Mouse (Mus musculus) midbrain, embryonic 12.5 days (tissue): ENCODE data around the gene Tmem161a. TPM values are rescaled to one million over a fixed set of nuclear protein-coding genes. Genes with fewer than 3 reads are reported as not detected.

Experiments
- ATAC-seq: fragments of 200-750 bp; cut with Nextera tagmentation; 2 replicates; pipeline ENCODE4 v1.8.0; 2017; ENCODE audit warnings: low read depth, moderate TSS enrichment, moderate library complexity; ENCODE audit not compliant: low FRiP score
- H3K27ac ChIP-seq: fragments of 300-500 bp; sonication (generic); replicated peaks from 2 replicates; pipeline ENCODE4 v1.5.1; 2016; ENCODE audit warnings: mild to moderate bottlenecking
- H3K27me3 ChIP-seq: fragments of 300-500 bp; sonication (generic); 2 replicates; pipeline ENCODE4 v1.6.1; 2016; ENCODE audit warnings: mild to moderate bottlenecking
- H3K36me3 ChIP-seq: fragments of 300-500 bp; sonication (generic); 2 replicates; pipeline ENCODE4 v1.6.1; 2016
- H3K4me1 ChIP-seq: fragments of 300-500 bp; sonication (generic); 2 replicates; pipeline ENCODE4 v1.6.1; 2016
- H3K4me2 ChIP-seq: fragments of 300-500 bp; sonication (generic); replicated peaks from 2 replicates; pipeline ENCODE4 v1.6.1; 2016; ENCODE audit warnings: mild to moderate bottlenecking, moderate library complexity
- H3K4me3 ChIP-seq: fragments of 300-500 bp; sonication (generic); 2 replicates; pipeline ENCODE4 v1.5.1; 2016; ENCODE audit warnings: mild to moderate bottlenecking
- H3K9ac ChIP-seq: fragments of 300-500 bp; sonication (generic); replicated peaks from 2 replicates; pipeline ENCODE4 v1.6.1; 2016; ENCODE audit warnings: mild to moderate bottlenecking, moderate library complexity
- H3K9me3 ChIP-seq: fragments of 300-500 bp; sonication (generic); 2 replicates; pipeline ENCODE4 v1.6.1; 2016; ENCODE audit warnings: mild to moderate bottlenecking
- WGBS: fragments of 180-500 bp; shearing (Covaris S2); methylation state at CpG from one replicate; pipeline ENCODE4 v1.1.7; 2016; 5-methylcytosine and 5-hydroxymethylcytosine counted together
- polyA plus RNA-seq: library from polyadenylated mRNA; unstranded; fragments of >200 nt; fragmentation: Nextera tagmentation; extraction: Ambion mirVana; gene quantifications from 2 replicates; pipeline ENCODE4 v1.2.1, GENCODE M21; 2016

Tmem161a gene
- polyA plus RNA-seq, 1 experiment from 2014 or later, result 47.6 TPM

DNA sequence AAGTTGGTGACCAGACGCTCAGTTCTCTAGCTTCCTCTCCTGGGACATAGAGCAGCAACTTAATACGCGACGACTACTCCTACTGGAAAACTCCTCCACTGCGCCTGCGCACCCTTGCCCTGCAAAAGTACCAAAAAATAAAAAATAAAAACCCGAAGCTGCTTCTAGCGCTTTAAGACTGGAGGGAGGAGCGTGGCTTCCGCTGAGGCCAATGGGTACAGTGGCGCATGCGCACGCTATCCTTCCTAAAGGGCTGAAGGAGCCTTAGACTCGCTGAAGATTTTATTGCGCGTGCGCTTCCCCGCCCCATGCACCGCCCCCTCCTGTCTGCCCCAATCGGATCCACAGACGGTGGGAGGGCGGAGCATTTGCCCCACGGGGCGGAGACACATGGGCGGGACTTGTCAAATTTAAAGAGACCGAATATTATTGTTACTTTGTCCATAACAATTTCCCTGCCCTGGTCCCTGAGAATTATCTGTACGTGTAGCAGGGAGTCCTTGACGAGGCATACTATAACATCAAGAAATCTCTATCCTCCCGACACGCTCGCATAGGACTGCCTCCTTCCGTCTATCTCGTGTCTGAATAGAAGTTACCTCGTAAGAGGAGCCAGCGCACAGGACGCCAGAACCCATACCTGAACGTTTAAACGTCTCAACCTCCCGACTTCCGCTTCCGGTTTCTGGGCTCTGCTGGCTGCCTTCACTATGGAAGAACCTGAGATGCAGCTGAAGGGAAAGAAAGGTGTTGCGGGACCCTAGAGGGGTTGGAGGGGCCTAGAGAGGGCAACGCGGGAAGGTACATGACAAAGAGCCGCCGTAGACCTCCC, 32.9 kb upstream of the Tmem161a start, which contains the start of the genes Rfxank, Borcs8 and Mef2b:
Rfxank (minus strand) TSS at position 129 of the 832 bp plus-strand sequence.
Borcs8 (plus strand) TSS at position 474 of the 832 bp plus-strand sequence.
Mef2b (plus strand) TSS at position 686 of the 832 bp plus-strand sequence.
- H3K27ac ChIP-seq, result peak within 1 kb of the TSS; percentile 74
- peak; percentile 99 for ATAC-seq
- peak within 1 kb of the TSS; percentile 66 for H3K4me3 ChIP-seq
- no peaks in the 10 kb centered on the region for H3K9me3 ChIP-seq
- peak within 1 kb of the TSS; percentile 82 for H3K9ac ChIP-seq
- peaks cover 22% of the 10 kb centered on the region for H3K4me1 ChIP-seq
- H3K27me3 ChIP-seq, result no peaks in the 10 kb centered on the region
- under 1% methylated on average over 46 of the region's 46 CpGs for WGBS
- H3K4me2 ChIP-seq, result peak within 1 kb of the TSS; percentile 85
- peaks cover 48% of the 10 kb centered on the region for H3K36me3 ChIP-seq

GRCm38 (mm10) chr8:70139981-70140380, 32.2 kb upstream of the Tmem161a start:
- Histone ChIP-seq H3K27me3 (no peaks in the 10 kb centered on the region), H3K36me3 (peaks cover 48% of the 10 kb centered on the region), H3K4me1 (peaks cover 22% of the 10 kb centered on the region), H3K4me3 (peak overlapping the region; percentile 66), H3K9me3 (no peaks in the 10 kb centered on the region), H3K4me2 (peak overlapping the region; percentile 85), H3K27ac (peak overlapping the region; percentile 74), H3K9ac (peak overlapping the region; percentile 82)
- WGBS, result 15% methylated on average over 9 of the region's 9 CpGs
- ATAC-seq, result no peak

DNA sequence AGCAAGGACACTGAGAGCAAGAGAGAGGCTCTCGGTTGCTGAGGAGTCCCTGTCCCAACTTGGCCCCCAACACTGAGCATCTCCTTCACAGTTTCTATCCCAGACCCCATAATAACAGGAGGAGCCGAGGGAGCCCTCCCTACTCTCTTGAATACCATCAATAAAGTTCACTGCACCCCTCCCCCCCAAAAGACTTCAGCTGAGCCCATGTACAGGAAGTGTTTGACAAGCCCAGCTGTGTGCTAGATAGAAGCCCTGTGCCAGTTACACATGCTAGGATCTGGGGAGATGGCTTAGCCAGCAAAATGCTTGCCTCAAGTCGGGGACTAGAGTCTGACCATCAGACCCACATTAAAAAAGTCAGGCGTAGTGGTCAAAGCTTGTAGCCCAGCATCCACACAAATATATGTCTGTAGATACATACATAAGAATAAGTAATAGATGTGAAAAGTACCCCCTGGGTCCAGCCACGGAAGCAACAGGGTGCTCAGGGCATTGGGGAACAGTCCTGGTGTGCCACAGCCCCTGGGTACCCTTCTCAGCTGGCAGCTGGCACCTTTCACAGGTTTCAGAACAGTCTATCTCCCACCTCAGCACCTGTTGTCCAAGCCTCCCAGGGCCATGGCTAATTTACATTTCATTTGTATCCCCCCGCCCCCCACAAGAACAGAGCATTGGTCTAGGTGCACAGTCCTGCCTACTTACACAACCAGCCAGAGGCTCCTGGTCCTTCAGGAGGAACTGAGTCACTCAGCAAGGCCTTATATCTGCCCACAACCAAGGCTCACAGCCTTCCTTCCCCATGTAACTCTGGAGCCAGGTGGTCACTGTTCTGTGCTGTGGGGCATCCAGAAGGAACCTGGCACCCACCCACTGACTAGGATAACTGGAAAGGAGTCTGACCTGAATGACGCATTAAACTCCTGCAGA, 24.2 kb upstream of the Tmem161a start:
- Histone ChIP-seq H3K4me2 (no peak overlapping the region), H3K9me3 (no peaks in the 10 kb centered on the region), H3K9ac (no peak overlapping the region), H3K27me3 (peaks cover 12% of the 10 kb centered on the region), H3K36me3 (peaks cover 45% of the 10 kb centered on the region), H3K4me1 (peaks cover 12% of the 10 kb centered on the region), H3K27ac (no peak overlapping the region), H3K4me3 (no peak overlapping the region)
- no peak for ATAC-seq
- 86% methylated on average over 7 of the region's 7 CpGs for WGBS

DNA sequence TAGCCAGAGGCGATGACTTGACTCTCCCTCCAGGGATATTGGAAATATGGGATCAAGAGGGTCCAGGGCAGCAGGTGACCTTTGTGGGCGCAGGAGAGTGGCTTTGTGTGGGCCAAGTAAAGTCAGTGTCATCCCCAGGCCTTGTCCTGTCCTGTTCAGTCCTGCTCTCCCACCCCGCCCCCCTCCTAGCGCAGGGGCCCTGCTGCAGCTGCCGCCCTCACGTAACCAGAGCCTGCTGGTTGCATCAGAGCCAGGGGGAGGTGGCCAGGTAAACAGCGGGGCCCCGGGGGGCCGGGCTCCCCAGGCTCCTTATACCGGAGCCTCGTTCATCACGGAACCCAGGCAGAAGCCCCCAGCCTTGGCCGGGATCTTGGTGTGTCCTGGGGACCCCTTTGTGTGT, 22.0 kb upstream of the Tmem161a start:
- 0 out of 2 replicates have a peak, but pooled peaks have one; percentile 10 for ATAC-seq
- Histone ChIP-seq H3K4me1 (peaks cover 13% of the 10 kb centered on the region), H3K4me3 (no peak overlapping the region), H3K27me3 (peaks cover 22% of the 10 kb centered on the region), H3K9me3 (no peaks in the 10 kb centered on the region), H3K9ac (no peak overlapping the region), H3K4me2 (no peak overlapping the region), H3K36me3 (peaks cover 23% of the 10 kb centered on the region), H3K27ac (no peak overlapping the region)
- 21% methylated on average over 13 of the region's 13 CpGs for WGBS

GRCm38 (mm10) chr8:70152537-70153257, 19.5 kb upstream of the Tmem161a start:
- WGBS, result 10% methylated on average over 18 of the region's 22 CpGs
- H3K27ac ChIP-seq, result no peak overlapping the region
- peak overlapping the region; percentile 43 for H3K4me2 ChIP-seq
- no peaks in the 10 kb centered on the region for H3K9me3 ChIP-seq
- no peaks in the 10 kb centered on the region for H3K36me3 ChIP-seq
- peaks cover 13% of the 10 kb centered on the region for H3K4me1 ChIP-seq
- H3K4me3 ChIP-seq, result 0 out of 2 replicates have a peak overlapping the region, but pooled peaks have one; percentile 12
- peaks cover 22% of the 10 kb centered on the region for H3K27me3 ChIP-seq
- no peak overlapping the region; the same call in 1 of the 2 replicates for H3K9ac ChIP-seq
- peak; percentile 93 for ATAC-seq

- H3K9ac ChIP-seq, result no peak overlapping the region
- no peaks in the 10 kb centered on the region for H3K9me3 ChIP-seq
- no peak overlapping the region for H3K4me2 ChIP-seq
- 97% methylated on average over 1 of the region's 1 CpGs for WGBS
- H3K4me3 ChIP-seq, result no peak overlapping the region
- peaks cover 20% of the 10 kb centered on the region for H3K27me3 ChIP-seq
- H3K27ac ChIP-seq, result no peak overlapping the region
- no peaks in the 10 kb centered on the region for H3K36me3 ChIP-seq
- ATAC-seq, result no peak
- peaks cover 12% of the 10 kb centered on the region for H3K4me1 ChIP-seq
Observed at GRCm38 (mm10) chr8:70157240-70157800, 14.8 kb upstream of the Tmem161a start.

GRCm38 (mm10) chr8:70158069-70158853, 13.9 kb upstream of the Tmem161a start:
- Histone ChIP-seq H3K27ac (peak overlapping the region; percentile 58), H3K4me2 (peak overlapping the region; percentile 79), H3K36me3 (no peaks in the 10 kb centered on the region), H3K9ac (peak overlapping the region; percentile 37), H3K4me3 (peak overlapping the region; percentile 48), H3K9me3 (no peaks in the 10 kb centered on the region), H3K4me1 (peaks cover 6% of the 10 kb centered on the region), H3K27me3 (peaks cover 18% of the 10 kb centered on the region)
- WGBS, result 13% methylated on average over 40 of the region's 40 CpGs
- ATAC-seq, result peak; percentile 94

GRCm38 (mm10) chr8:70159211-70159610, 12.9 kb upstream of the Tmem161a start:
- Histone ChIP-seq H3K36me3 (no peaks in the 10 kb centered on the region), H3K9me3 (no peaks in the 10 kb centered on the region), H3K9ac (no peak overlapping the region), H3K4me1 (peaks cover 6% of the 10 kb centered on the region), H3K4me2 (no peak overlapping the region), H3K27ac (no peak overlapping the region), H3K4me3 (no peak overlapping the region), H3K27me3 (peaks cover 20% of the 10 kb centered on the region)
- WGBS, result 92% methylated on average over 4 of the region's 4 CpGs
- no peak for ATAC-seq

DNA sequence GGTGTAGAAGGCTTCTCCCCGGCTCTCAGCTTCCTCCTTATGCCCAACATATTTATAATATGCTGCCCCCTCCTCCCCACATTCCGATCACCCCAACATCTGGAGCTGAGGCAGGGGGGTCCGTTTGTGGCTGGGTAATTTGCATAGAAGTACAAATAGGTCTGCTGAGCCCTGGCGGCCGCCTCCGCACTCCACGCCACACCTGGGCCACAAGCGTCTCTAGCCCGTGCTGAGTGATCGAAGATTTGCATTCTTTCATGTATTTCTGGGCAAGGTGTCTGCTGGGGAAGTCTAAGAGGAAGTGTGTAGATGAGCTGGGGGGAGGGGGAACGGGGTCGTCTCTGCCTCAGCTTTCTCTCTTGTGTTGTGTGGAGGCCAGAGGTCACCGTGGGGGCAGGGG, 12.1 kb upstream of the Tmem161a start:
- Histone ChIP-seq H3K27me3 (peaks cover 20% of the 10 kb centered on the region), H3K4me3 (no peak overlapping the region), H3K4me2 (no peak overlapping the region), H3K9me3 (no peaks in the 10 kb centered on the region), H3K4me1 (peaks cover 6% of the 10 kb centered on the region), H3K27ac (no peak overlapping the region), H3K9ac (no peak overlapping the region), H3K36me3 (no peaks in the 10 kb centered on the region)
- 70% methylated on average over 13 of the region's 13 CpGs for WGBS
- ATAC-seq, result no peak

DNA sequence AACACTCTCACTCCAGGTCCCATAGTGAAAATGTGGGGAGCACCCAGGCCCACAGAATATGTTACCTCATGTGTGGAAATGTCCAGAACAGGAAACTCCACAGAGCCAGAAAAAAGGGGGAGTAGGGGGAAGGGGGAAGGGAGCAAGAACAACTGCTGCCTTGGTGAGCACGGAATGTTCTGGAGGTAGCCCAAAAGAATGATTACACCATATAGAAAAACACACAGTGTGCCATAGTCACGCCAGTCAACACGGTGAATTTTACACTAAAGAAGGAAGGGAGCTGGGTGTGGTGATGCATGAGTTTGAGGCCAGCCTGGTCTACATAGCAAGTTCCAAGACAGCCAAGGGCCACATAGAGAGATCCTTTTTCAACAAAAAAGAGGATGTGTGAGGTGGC, 8.8 kb upstream of the Tmem161a start:
- no peak for ATAC-seq
- no peak overlapping the region for H3K4me2 ChIP-seq
- peaks cover 46% of the 10 kb centered on the region for H3K27me3 ChIP-seq
- no peak overlapping the region for H3K27ac ChIP-seq
- 92% methylated on average over 3 of the region's 3 CpGs for WGBS
- H3K36me3 ChIP-seq, result no peaks in the 10 kb centered on the region
- peaks cover 14% of the 10 kb centered on the region for H3K4me1 ChIP-seq
- H3K4me3 ChIP-seq, result no peak overlapping the region
- H3K9me3 ChIP-seq, result no peaks in the 10 kb centered on the region
- H3K9ac ChIP-seq, result no peak overlapping the region
